In the genomic region with DNA sequence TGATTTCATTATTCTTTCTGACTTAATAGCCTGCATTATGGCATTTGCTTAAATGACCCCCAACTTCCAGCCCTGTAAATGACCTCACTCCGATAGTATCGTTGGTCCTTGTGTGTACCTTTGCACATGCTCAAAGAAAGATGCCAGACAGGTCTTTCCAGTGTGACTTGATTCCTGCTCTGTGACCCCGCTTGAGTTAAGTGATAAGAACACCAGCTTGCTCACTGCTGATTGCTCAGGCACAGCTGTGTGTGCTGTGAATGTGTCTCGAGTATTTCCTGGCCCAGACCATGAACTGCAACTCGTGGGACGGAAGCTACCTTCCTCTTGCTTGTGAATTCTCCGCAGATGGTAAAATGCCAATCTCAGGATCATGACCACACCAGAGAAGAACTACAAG, we compare ENCODE assay signal across 13 mouse cellular contexts. TPM values are rescaled to one million over a fixed set of nuclear protein-coding genes. Genes with fewer than 3 reads are reported as not detected.
DNase-seq lines count a peak whose midpoint lies in the region; ATAC-seq lines count a peak whose summit lies in the region.
"Had no signal": no experiment of that assay in that cellular context is flagged by ENCODE, and none has a peak within 500 bp of the region (broad histone marks: within the 10 kb centered on the region; RNA-seq: fewer than 3 reads in every experiment).

No protein-coding gene starts in this region.

- peaks cover 64% of the 10 kb centered on the region for H3K4me1 ChIP-seq in kidney, embryonic 15.5 days
- H3K4me1 ChIP-seq in intestine, embryonic 14.5 days (replicated peaks; ENCODE audit: control insufficient read depth, insufficient read depth, low read length) = peaks cover 32% of the 10 kb centered on the region
- H3K4me1 ChIP-seq in liver, embryonic 15.5 days (replicated peaks) = peaks cover 78% of the 10 kb centered on the region
- H3K4me1 ChIP-seq in stomach, embryonic 15.5 days = peaks cover 23% of the 10 kb centered on the region
- H3K4me1 ChIP-seq in midbrain, embryonic 14.5 days (ENCODE audit: control insufficient read depth, insufficient read depth, low read length) = peaks cover 10% of the 10 kb centered on the region; the same call in 1 of the 2 replicates

- peak overlapping the region; percentile 85 for H3K27ac ChIP-seq in kidney, embryonic 15.5 days
- peak overlapping the region; percentile 82 for H3K27ac ChIP-seq in intestine, embryonic 14.5 days (ENCODE audit: low read depth)
- peak overlapping the region; percentile 93 for H3K27ac ChIP-seq in liver, embryonic 15.5 days (replicated peaks)
- peak overlapping the region; percentile 94 for H3K27ac ChIP-seq in stomach, embryonic 15.5 days
- no peak overlapping the region for H3K27ac ChIP-seq in midbrain, embryonic 14.5 days (replicated peaks; ENCODE audit: low read depth, low read length)
- H3K27ac ChIP-seq: hindbrain, embryonic 15.5 days had no signal

- no peaks in the 10 kb centered on the region for H3K27me3 ChIP-seq in kidney, embryonic 15.5 days
- no peaks in the 10 kb centered on the region for H3K27me3 ChIP-seq in intestine, embryonic 14.5 days (replicated peaks; ENCODE audit: control insufficient read depth, insufficient read depth, low read length)
- no peaks in the 10 kb centered on the region for H3K27me3 ChIP-seq in liver, embryonic 15.5 days
- no peaks in the 10 kb centered on the region for H3K27me3 ChIP-seq in stomach, embryonic 15.5 days (replicated peaks)
- H3K27me3 ChIP-seq in midbrain, embryonic 14.5 days (ENCODE audit: control insufficient read depth, insufficient read depth, low read length) = no peaks in the 10 kb centered on the region
- H3K27me3 ChIP-seq: hindbrain, embryonic 15.5 days had no signal

- no peak for DNase-seq in kidney, adult 9 months
- DNase-seq in intestine, embryonic 14.5 days (ENCODE audit: low spot score) = peak; percentile 76
- DNase-seq in midbrain, embryonic 14.5 days = no peak
- DNase-seq in layer of hippocampus, adult 11-12 months (ENCODE audit: low spot score) = no peak
- DNase-seq: adrenal gland, adult 8-10 months; cerebellum, adult 8-10 months; retina, postnatal 1 day; thymus, adult 18-20 months had no signal

- no peak overlapping the region for H3K4me3 ChIP-seq in kidney, embryonic 15.5 days (replicated peaks)
- H3K4me3 ChIP-seq in intestine, embryonic 14.5 days (ENCODE audit: low read depth, low read length) = no peak overlapping the region
- 0 out of 2 replicates have a peak overlapping the region, but pooled peaks have one; percentile 7 for H3K4me3 ChIP-seq in liver, embryonic 15.5 days (replicated peaks)
- H3K4me3 ChIP-seq in stomach, embryonic 15.5 days (replicated peaks) = no peak overlapping the region
- no peak overlapping the region for H3K4me3 ChIP-seq in midbrain, embryonic 14.5 days (replicated peaks; ENCODE audit: low read depth, low read length)
- H3K4me3 ChIP-seq: hindbrain, embryonic 15.5 days; myocyte had no signal

- no peak overlapping the region for H3K9ac ChIP-seq in kidney, embryonic 15.5 days
- H3K9ac ChIP-seq in intestine, embryonic 14.5 days (ENCODE audit: low read length) = no peak overlapping the region
- peak overlapping the region; percentile 26; the same call in 1 of the 2 replicates for H3K9ac ChIP-seq in liver, embryonic 15.5 days
- no peak overlapping the region for H3K9ac ChIP-seq in stomach, embryonic 15.5 days
- no peak overlapping the region for H3K9ac ChIP-seq in midbrain, embryonic 14.5 days (replicated peaks; ENCODE audit: low read length)
- H3K9ac ChIP-seq: hindbrain, embryonic 15.5 days had no signal

- peaks cover 34% of the 10 kb centered on the region for H3K36me3 ChIP-seq in kidney, embryonic 15.5 days
- peaks cover 32% of the 10 kb centered on the region for H3K36me3 ChIP-seq in intestine, embryonic 14.5 days (ENCODE audit: control insufficient read depth, insufficient read depth, low read length)
- peaks cover 41% of the 10 kb centered on the region for H3K36me3 ChIP-seq in liver, embryonic 15.5 days (replicated peaks)
- H3K36me3 ChIP-seq in stomach, embryonic 15.5 days = peaks cover 6% of the 10 kb centered on the region
- H3K36me3 ChIP-seq in midbrain, embryonic 14.5 days (ENCODE audit: control insufficient read depth, insufficient read depth, low read length) = peaks cover 19% of the 10 kb centered on the region

- 64% methylated on average over 7 of the region's 7 CpGs for WGBS in kidney, embryonic 15.5 days
- 66% methylated on average over 7 of the region's 7 CpGs for WGBS in intestine, embryonic 14.5 days
- WGBS in liver, embryonic 15.5 days (ENCODE audit: insufficient replicate concordance) = 13% methylated on average over 7 of the region's 7 CpGs
- WGBS in stomach, embryonic 15.5 days = 50% methylated on average over 7 of the region's 7 CpGs
- 95% methylated on average over 7 of the region's 7 CpGs for WGBS in midbrain, embryonic 14.5 days

- ATAC-seq in kidney, embryonic 15.5 days (replicated peaks; ENCODE audit: low FRiP score) = 0 out of 2 replicates have a peak, but pooled peaks have one; percentile 16
- ATAC-seq in intestine, embryonic 14.5 days (replicated peaks; ENCODE audit: low FRiP score, low TSS enrichment, low read depth) = peak; percentile 61
- ATAC-seq in liver, embryonic 15.5 days (ENCODE audit: insufficient read depth) = peak; percentile 66
- peak; percentile 78 for ATAC-seq in stomach, embryonic 15.5 days (ENCODE audit: insufficient read depth, low FRiP score, low read depth)
- no peak for ATAC-seq in midbrain, embryonic 14.5 days (ENCODE audit: low FRiP score, low TSS enrichment)

- no peaks in the 10 kb centered on the region for H3K9me3 ChIP-seq in kidney, embryonic 15.5 days (replicated peaks)
- H3K9me3 ChIP-seq in intestine, embryonic 14.5 days (ENCODE audit: control insufficient read depth, low read length) = no peaks in the 10 kb centered on the region
- no peaks in the 10 kb centered on the region for H3K9me3 ChIP-seq in liver, embryonic 15.5 days (replicated peaks)
- no peaks in the 10 kb centered on the region for H3K9me3 ChIP-seq in stomach, embryonic 15.5 days
- H3K9me3 ChIP-seq in midbrain, embryonic 14.5 days (ENCODE audit: control insufficient read depth, low read length) = no peaks in the 10 kb centered on the region
- H3K9me3 ChIP-seq: hindbrain, embryonic 15.5 days had no signal

- no peak overlapping the region for H3K4me2 ChIP-seq in kidney, embryonic 15.5 days
- 0 out of 2 replicates have a peak overlapping the region, but pooled peaks have one; percentile 18 for H3K4me2 ChIP-seq in intestine, embryonic 14.5 days (ENCODE audit: low read length)
- H3K4me2 ChIP-seq in liver, embryonic 15.5 days = peak overlapping the region; percentile 63
- peak overlapping the region; percentile 11 for H3K4me2 ChIP-seq in stomach, embryonic 15.5 days
- no peak overlapping the region for H3K4me2 ChIP-seq in midbrain, embryonic 14.5 days (ENCODE audit: low read length)
- H3K4me2 ChIP-seq: hindbrain, embryonic 15.5 days had no signal

RNA-seq across cellular contexts. Expression of gene Cdc6, which starts 2.6 kb away (rescaled TPM):
- polyA plus RNA-seq in kidney, embryonic 15.5 days (2015; fragmentation: Nextera tagmentation; extraction: Ambion mirVana) = 36.3 and 39.1 TPM in 2 replicates
- 32.5 and 32.9 TPM in 2 replicates for polyA plus RNA-seq in intestine, embryonic 14.5 days (2014; fragmentation: Nextera tagmentation; extraction: Ambion mirVana)
- 54.6 and 58.0 TPM in 2 replicates for polyA plus RNA-seq in liver, embryonic 15.5 days (2015; fragmentation: Nextera tagmentation; extraction: Ambion mirVana)
- 28.8 and 30.3 TPM in 2 replicates for polyA plus RNA-seq in stomach, embryonic 15.5 days (2015; fragmentation: Nextera tagmentation; extraction: Ambion mirVana)
- 2.5 and 5.6 TPM in 2 replicates for polyA plus RNA-seq in midbrain, embryonic 14.5 days (2014; fragmentation: Nextera tagmentation; extraction: Ambion mirVana)

RNA-seq across cellular contexts. Expression of gene Rara, which starts 22.6 kb away (rescaled TPM):
- polyA plus RNA-seq in kidney, embryonic 15.5 days (2015; fragmentation: Nextera tagmentation; extraction: Ambion mirVana) = 29.3 and 32.1 TPM in 2 replicates
- polyA plus RNA-seq in intestine, embryonic 14.5 days (2014; fragmentation: Nextera tagmentation; extraction: Ambion mirVana) = 42.4 and 43.6 TPM in 2 replicates
- polyA plus RNA-seq in liver, embryonic 15.5 days (2015; fragmentation: Nextera tagmentation; extraction: Ambion mirVana) = 4.4 and 4.5 TPM in 2 replicates
- 34.0 and 41.0 TPM in 2 replicates for polyA plus RNA-seq in stomach, embryonic 15.5 days (2015; fragmentation: Nextera tagmentation; extraction: Ambion mirVana)
- polyA plus RNA-seq in midbrain, embryonic 14.5 days (2014; fragmentation: Nextera tagmentation; extraction: Ambion mirVana) = 8.8 and 11.0 TPM in 2 replicates

RNA-seq across cellular contexts. Expression of gene Wipf2, which starts 41.6 kb away (rescaled TPM):
- 4.2 and 5.2 TPM in 2 replicates for polyA plus RNA-seq in kidney, embryonic 15.5 days (2015; fragmentation: Nextera tagmentation; extraction: Ambion mirVana)
- polyA plus RNA-seq in intestine, embryonic 14.5 days (2014; fragmentation: Nextera tagmentation; extraction: Ambion mirVana) = 5.1 and 5.3 TPM in 2 replicates
- 1.2 and 1.3 TPM in 2 replicates for polyA plus RNA-seq in liver, embryonic 15.5 days (2015; fragmentation: Nextera tagmentation; extraction: Ambion mirVana)
- polyA plus RNA-seq in stomach, embryonic 15.5 days (2015; fragmentation: Nextera tagmentation; extraction: Ambion mirVana) = 4.5 and 5.0 TPM in 2 replicates
- 5.4 and 6.1 TPM in 2 replicates for polyA plus RNA-seq in midbrain, embryonic 14.5 days (2014; fragmentation: Nextera tagmentation; extraction: Ambion mirVana)

Comparison
In these comparisons a context has a peak if more than half of its experiments do, and no peak if none do; other contexts are left out.
1. H3K4me2 ChIP-seq: peak in intestine, embryonic 14.5 days (single experiment), liver, embryonic 15.5 days (single experiment) and stomach, embryonic 15.5 days (single experiment); none in kidney, embryonic 15.5 days (single experiment) and midbrain, embryonic 14.5 days (single experiment).